Mouse (Mus musculus) heart, embryonic 11.5 days (tissue): ENCODE results near the gene Adgrf1. TPM values are rescaled to one million over a fixed set of nuclear protein-coding genes. Genes with fewer than 3 reads are reported as not detected.
"Not testable (repeated sequence)": the region's sequence is repeated elsewhere in the genome, so short reads cannot be mapped to it uniquely, and the experiment has no call there.

Experiments
- ATAC-seq: fragments of 200-750 bp; cut with Nextera tagmentation; replicated peaks from 2 replicates; pipeline ENCODE4 v1.8.0; 2017; ENCODE audit warnings: moderate library complexity; ENCODE audit not compliant: insufficient number of reproducible peaks, low FRiP score, low TSS enrichment
- H3K27ac ChIP-seq: fragments of 300-500 bp; sonication (generic); 2 replicates; pipeline ENCODE4 v1.5.1; 2014; ENCODE audit warnings: mild to moderate bottlenecking, low read depth, low read length
- H3K27me3 ChIP-seq: fragments of 300-500 bp; sonication (generic); 2 replicates; pipeline ENCODE4 v1.6.1; 2014; ENCODE audit warnings: mild to moderate bottlenecking, low read length, mixed read lengths; ENCODE audit not compliant: control insufficient read depth, insufficient read depth
- H3K36me3 ChIP-seq: fragments of 300-500 bp; sonication (generic); 2 replicates; pipeline ENCODE4 v1.6.1; 2014; ENCODE audit warnings: mild to moderate bottlenecking, low read length, moderate library complexity, mixed read lengths; ENCODE audit not compliant: control insufficient read depth, insufficient read depth
- H3K4me1 ChIP-seq: fragments of 300-500 bp; sonication (generic); 2 replicates; pipeline ENCODE4 v1.6.1; 2014; ENCODE audit warnings: low read length; ENCODE audit not compliant: control insufficient read depth, insufficient read depth
- H3K4me2 ChIP-seq: fragments of 300-500 bp; sonication (generic); 2 replicates; pipeline ENCODE4 v1.6.1; 2014; ENCODE audit warnings: mild to moderate bottlenecking, moderate library complexity
- H3K4me3 ChIP-seq: fragments of 300-500 bp; sonication (generic); 2 replicates; pipeline ENCODE4 v1.5.1; 2014; ENCODE audit warnings: low read depth, low read length
- H3K9ac ChIP-seq: fragments of 300-500 bp; sonication (generic); 2 replicates; pipeline ENCODE4 v1.6.1; 2014; ENCODE audit warnings: mild to moderate bottlenecking, low read depth, low read length, moderate library complexity
- H3K9me3 ChIP-seq: fragments of 300-500 bp; sonication (generic); replicated peaks from 2 replicates; pipeline ENCODE4 v1.6.1; 2016; ENCODE audit warnings: low read length; ENCODE audit not compliant: control insufficient read depth
- WGBS: fragments of 180-500 bp; shearing (Covaris S2); extraction: QIAGEN DNeasy Blood & Tissue Kit; methylation state at CpG from one replicate; pipeline ENCODE4 v1.1.7; 2014; ENCODE audit not compliant: insufficient replicate concordance; 5-methylcytosine and 5-hydroxymethylcytosine counted together
- polyA plus RNA-seq: library from polyadenylated mRNA; unstranded; fragments of >200 nt; fragmentation: Nextera tagmentation; extraction: Ambion mirVana; gene quantifications from 2 replicates; pipeline ENCODE4 v1.2.1, GENCODE M21; 2014

Gene Adgrf1
- polyA plus RNA-seq, 1 experiment from 2014 or later = not detected

DNA sequence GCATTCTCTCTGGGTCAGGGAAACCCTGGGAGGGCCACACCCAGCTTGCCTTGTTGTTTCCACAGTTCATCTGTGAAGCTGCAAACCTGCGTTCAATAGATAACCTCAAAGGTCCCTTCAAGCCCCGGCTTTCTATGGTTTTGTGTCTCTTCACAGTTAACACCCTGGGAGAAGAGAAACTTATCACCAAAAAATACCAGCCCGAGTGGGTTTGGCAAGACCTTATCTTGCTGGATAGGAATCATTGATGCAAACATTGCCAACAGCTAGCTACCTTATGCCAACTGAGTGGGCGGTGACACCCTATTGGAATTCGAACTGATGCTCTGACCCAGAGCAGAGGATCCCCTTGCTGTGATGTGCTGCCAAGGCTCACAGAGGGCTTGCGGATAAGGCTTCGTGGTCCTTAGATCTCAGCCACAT lies 59.6 kb downstream of the Adgrf1 start:
- H3K4me2 ChIP-seq = no peak overlapping the region
- ATAC-seq = peak; percentile 76
- no peak overlapping the region for H3K9ac ChIP-seq
- H3K27ac ChIP-seq = peak overlapping the region; percentile 65
- no peaks in the 10 kb centered on the region for H3K27me3 ChIP-seq
- WGBS = 57% methylated on average over 7 of the region's 7 CpGs
- no peaks in the 10 kb centered on the region for H3K36me3 ChIP-seq
- H3K9me3 ChIP-seq = no peaks in the 10 kb centered on the region
- H3K4me3 ChIP-seq = no peak overlapping the region
- H3K4me1 ChIP-seq = peaks cover 17% of the 10 kb centered on the region; the same call in 1 of the 2 replicates

DNA sequence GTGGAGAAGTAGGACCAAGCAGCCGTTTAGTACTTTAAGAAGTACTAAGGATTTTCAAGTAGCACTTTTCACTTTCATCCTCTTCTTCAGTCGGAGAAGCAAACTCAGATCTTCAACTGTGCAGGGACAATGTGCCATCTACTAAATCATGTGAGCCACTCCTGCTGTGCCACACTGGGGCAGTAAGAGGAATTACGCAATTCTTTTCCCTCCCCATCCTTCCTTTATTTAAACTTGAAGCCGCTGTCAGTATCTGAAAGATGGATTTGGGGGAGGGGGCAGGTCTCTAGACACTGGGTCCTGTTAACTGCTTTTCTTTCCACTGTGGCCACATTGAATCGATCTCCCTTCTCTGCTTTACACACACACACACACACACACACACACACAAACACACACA lies 62.6 kb downstream of the Adgrf1 start:
- no peak overlapping the region for H3K9ac ChIP-seq
- no peaks in the 10 kb centered on the region for H3K9me3 ChIP-seq
- no peaks in the 10 kb centered on the region for H3K27me3 ChIP-seq
- H3K4me2 ChIP-seq = no peak overlapping the region
- no peaks in the 10 kb centered on the region for H3K36me3 ChIP-seq
- ATAC-seq = no peak
- peaks cover 13% of the 10 kb centered on the region; the same call in 1 of the 2 replicates for H3K4me1 ChIP-seq
- WGBS = 48% methylated on average over 5 of the region's 5 CpGs
- H3K4me3 ChIP-seq = no peak overlapping the region
- H3K27ac ChIP-seq = no peak overlapping the region

- H3K9me3 ChIP-seq = no peaks in the 10 kb centered on the region
- H3K9ac ChIP-seq = no peak overlapping the region
- WGBS = 47% methylated on average over 9 of the region's 9 CpGs
- no peak for ATAC-seq
- H3K4me1 ChIP-seq = peaks cover 4% of the 10 kb centered on the region; the same call in 1 of the 2 replicates
- no peaks in the 10 kb centered on the region for H3K36me3 ChIP-seq
- no peak overlapping the region for H3K4me3 ChIP-seq
- no peaks in the 10 kb centered on the region for H3K27me3 ChIP-seq
- no peak overlapping the region for H3K4me2 ChIP-seq
- H3K27ac ChIP-seq = no peak overlapping the region
Observed at GRCm38 (mm10) chr17:43334074-43334473, 63.9 kb downstream of the Adgrf1 start.

DNA sequence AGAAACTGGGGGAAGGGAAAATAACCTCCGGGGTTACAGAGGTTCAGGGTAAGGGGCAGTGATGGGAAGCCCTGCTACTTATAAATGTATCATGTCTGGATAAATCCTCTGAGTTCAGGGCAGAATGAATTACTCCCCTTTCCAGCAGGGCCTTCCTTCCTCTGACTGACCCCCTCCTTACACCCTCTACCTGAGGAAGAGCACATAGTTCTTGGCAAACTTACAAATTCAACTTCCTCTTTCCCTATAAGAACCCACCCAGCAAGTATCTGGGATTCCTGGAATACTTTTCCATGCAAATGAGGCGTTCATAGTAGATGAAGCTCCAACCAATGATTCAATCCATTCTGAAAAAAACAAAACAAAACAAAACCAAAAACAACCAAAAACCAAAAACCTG lies 67.5 kb downstream of the Adgrf1 start:
- Histone ChIP-seq H3K4me2 (no peak overlapping the region), H3K4me3 (no peak overlapping the region), H3K36me3 (no peaks in the 10 kb centered on the region), H3K9me3 (no peaks in the 10 kb centered on the region), H3K9ac (no peak overlapping the region), H3K27me3 (no peaks in the 10 kb centered on the region), H3K27ac (no peak overlapping the region), H3K4me1 (no peaks in the 10 kb centered on the region; the same call in 1 of the 2 replicates)
- 76% methylated on average over 2 of the region's 2 CpGs for WGBS
- no peak for ATAC-seq

GRCm38 (mm10) chr17:43338279-43338678 lies 68.2 kb downstream of the Adgrf1 start:
- Histone ChIP-seq H3K9me3 (no peaks in the 10 kb centered on the region), H3K36me3 (no peaks in the 10 kb centered on the region), H3K4me2 (no peak overlapping the region), H3K9ac (no peak overlapping the region), H3K4me3 (no peak overlapping the region), H3K4me1 (no peaks in the 10 kb centered on the region), H3K27me3 (no peaks in the 10 kb centered on the region), H3K27ac (no peak overlapping the region)
- WGBS = 77% methylated on average over 3 of the region's 3 CpGs
- no peak for ATAC-seq

- not testable (repeated sequence) for H3K36me3 ChIP-seq, H3K27me3 ChIP-seq, H3K27ac ChIP-seq, H3K9me3 ChIP-seq, H3K4me3 ChIP-seq, H3K9ac ChIP-seq, H3K4me2 ChIP-seq, ATAC-seq, H3K4me1 ChIP-seq
- WGBS = 82% methylated on average over 2 of the region's 2 CpGs
Observed at GRCm38 (mm10) chr17:43346499-43346898, 76.4 kb downstream of the Adgrf1 start.

GRCm38 (mm10) chr17:43357902-43358539 lies 87.9 kb downstream of the Adgrf1 start:
- Histone ChIP-seq H3K36me3 (no peaks in the 10 kb centered on the region), H3K9me3 (no peaks in the 10 kb centered on the region), H3K9ac (no peak overlapping the region), H3K27me3 (peaks cover 5% of the 10 kb centered on the region; the same call in 1 of the 2 replicates), H3K4me1 (peaks cover 9% of the 10 kb centered on the region; the same call in 1 of the 2 replicates), H3K4me3 (no peak overlapping the region), H3K4me2 (peak overlapping the region; percentile 19), H3K27ac (peak overlapping the region; percentile 46; the same call in 1 of the 2 replicates)
- 29% methylated on average over 9 of the region's 9 CpGs for WGBS
- ATAC-seq = no peak

DNA sequence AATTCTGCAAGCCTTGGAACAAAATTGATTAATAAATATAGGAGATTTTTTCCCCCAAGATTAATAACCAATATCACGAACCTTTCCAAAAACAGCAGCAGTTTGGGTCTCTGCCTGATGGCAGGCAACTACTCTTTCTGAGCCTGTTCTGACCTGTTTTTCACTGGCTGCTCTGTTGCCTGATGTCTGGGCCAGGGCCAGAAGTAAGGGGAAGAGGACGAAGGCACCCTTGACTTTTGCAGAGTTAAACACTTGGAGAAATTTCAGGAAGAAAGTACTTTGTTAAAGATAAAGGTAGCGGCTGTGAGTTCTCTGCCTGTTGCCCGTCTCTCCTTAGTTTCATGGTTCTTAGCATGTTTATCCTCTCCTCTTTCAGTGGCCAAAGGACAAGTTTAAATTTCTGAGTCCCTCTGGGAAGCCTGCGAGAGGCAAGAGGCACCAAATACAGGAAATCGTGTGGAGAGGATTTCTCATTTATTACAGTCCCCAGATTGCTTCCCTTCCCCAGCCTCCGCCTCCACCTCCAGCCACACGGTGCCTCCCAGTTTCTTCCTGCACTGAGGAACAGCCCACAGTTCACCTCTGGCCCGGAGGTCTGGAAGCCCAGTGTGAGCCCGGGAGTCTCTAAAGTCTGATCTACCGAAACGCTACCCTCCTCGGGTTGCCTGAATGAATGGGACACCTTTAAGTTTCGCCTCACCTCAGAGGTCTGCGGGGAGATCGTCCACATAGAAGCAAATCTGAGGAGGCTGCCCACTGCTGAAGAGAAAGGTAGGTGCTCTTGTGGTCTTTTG lies 89.9 kb downstream of the Adgrf1 start, which contains the start of gene Adgrf5:
Adgrf5 (plus strand) TSS at position 626 of the 794 bp plus-strand sequence.
- peak within 1 kb of the TSS; percentile 52 for H3K4me2 ChIP-seq
- H3K36me3 ChIP-seq = no peaks in the 10 kb centered on the region
- 0 out of 2 replicates have a peak, but pooled peaks have one; percentile 9 for ATAC-seq
- peak within 1 kb of the TSS; percentile 49 for H3K9ac ChIP-seq
- H3K4me3 ChIP-seq = peak within 1 kb of the TSS; percentile 37
- peak within 1 kb of the TSS; percentile 36; the same call in 1 of the 2 replicates for H3K27ac ChIP-seq
- peaks cover 5% of the 10 kb centered on the region; the same call in 1 of the 2 replicates for H3K27me3 ChIP-seq
- H3K4me1 ChIP-seq = peaks cover 9% of the 10 kb centered on the region; the same call in 1 of the 2 replicates
- H3K9me3 ChIP-seq = no peaks in the 10 kb centered on the region
- WGBS = 39% methylated on average over 16 of the region's 16 CpGs
